Mouse (Mus musculus) adipose tissue, adult 10 weeks (tissue): Measurements from ENCODE around the gene D2hgdh. TPM values are rescaled to one million over a fixed set of nuclear protein-coding genes. Genes with fewer than 3 reads are reported as not detected.

Experiments used
- polyA plus RNA-seq: library from polyadenylated mRNA; stranded (reverse); fragments of 350-450 nt; fragmentation: Illumina TruSeq; extraction: RNeasy Lipid Tissue Mini Kit (QIAGEN cat#74804); gene quantifications from one replicate; pipeline ENCODE4 v1.2.3, GENCODE M21; 2014; ENCODE audit warnings: low read depth, low replicate concordance

D2hgdh gene
- polyA plus RNA-seq, result 19.6 TPM

DNA sequence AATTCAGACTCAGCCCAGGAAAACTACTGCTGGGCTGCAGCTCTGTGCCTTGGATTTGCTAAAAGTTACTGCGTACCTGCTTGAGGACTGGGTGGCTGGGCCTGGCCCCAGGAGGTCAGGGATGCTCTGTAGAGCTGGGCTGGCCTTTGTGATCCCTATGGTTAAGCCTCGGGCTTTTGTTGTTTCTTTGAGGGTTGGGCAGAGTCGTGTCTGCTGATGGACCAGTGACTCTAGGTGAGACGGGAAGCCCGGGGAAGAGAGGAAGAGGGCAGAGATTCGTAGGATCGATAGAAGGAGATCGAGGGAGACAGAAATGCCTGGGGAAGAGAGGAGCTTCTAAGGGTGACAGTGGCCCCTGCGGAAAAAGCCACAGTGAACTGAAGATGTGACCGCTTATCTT lies at the start of gene D2hgdh:
TSS of gene D2hgdh (plus strand) at position 301 of the 400 bp plus-strand sequence.

DNA sequence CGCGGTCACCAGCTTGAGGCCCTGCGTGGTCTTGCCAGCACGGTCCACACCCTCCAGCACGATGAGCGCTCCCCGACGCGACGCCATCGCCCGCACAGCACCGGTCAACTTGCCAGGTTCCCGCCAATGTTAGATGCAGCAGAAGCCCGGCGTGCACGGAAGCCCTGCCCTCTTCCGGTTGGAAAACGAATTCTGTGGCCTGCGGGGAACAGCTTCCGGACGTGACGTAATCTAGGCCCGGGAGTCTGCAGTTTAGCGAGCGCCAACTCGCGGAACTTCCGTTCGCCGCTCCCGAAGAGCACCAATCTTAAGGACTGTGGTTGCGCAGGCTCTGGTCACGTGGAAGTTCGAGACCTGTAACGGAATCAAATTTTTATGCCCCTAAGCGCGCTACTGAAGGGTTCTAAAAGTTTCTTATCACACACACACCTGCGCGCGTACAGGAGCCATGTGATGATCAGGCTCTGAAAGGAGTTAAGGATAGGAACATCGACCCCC lies 22.9 kb upstream of the D2hgdh start, which contains the start of gene Dtymk:
TSS of gene Dtymk (minus strand) at position 194 of the 498 bp plus-strand sequence.

DNA sequence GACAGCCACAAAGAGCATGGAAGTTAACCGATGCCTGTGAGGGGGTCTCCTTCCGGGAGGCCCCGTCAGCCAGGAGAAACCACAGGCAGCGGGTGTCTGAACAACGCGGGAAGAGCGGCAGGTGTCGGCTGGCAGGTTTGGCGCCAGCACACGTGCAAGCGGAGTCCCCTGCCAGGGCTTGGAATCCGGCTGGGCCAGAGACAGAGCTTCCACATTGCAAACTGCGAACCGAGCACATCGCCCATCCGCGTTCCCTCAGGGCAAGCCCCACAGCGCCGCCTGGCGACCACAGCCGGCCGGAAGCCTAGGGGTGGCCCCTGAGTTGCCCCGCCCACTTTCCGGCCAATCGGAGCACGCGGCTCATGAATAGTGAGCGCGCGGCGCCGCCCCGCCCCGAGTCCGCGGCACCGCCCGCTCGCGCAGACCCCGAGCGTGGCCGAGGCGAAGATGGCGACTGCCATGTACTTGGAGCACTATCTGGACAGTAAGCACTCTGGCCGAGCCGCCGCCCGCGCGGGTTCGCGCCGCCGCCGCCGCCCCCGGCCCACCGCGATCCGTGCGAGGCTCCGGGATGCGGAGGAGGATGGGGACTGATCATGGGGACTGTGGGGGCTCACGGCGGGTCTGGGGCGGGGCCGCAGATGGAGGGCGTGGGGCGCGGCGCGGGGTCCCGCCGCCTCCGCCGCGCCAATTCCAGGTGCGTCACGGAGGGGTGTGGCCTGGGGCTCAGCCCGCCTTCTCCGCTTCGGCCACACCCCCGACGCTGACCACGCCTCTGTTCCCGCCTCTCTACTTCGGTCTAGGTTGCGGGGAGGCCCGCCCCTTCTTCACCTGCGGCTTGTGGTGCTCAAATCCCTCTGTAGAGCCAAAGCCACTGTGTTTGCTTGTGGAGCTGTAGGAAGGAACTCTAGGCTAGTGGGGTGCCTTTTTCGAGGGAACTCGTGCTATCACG lies 20.9 kb upstream of the D2hgdh start, which contains the start of gene Ing5:
TSS of gene Ing5 (plus strand) at position 410 of the 952 bp plus-strand sequence.

DNA sequence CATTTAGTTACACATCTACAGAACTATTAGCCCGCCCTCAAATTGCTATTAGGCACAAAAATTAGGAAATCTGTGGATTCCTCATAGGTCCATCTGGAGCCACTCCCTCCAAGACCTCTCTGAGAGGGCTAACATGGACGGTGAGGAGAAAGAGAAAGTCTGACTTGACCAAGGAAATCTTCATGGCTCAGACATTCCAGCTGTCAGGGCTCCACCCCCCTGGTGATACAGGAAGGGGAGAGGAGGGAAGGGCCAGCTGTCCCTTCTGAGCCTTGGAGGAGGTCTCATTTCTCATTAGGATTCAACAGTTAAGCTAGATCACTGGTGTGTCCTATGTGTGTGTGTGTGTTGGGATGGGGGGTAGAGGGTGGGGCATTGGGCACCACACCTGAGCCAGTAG lies 36.3 kb downstream of the D2hgdh start, which contains the start of gene Gal3st2:
TSS of gene Gal3st2 (plus strand) at position 259 of the 400 bp plus-strand sequence.

Other genes with a start within 250 kb of the D2hgdh start
- gene Stk25, start 166.2 kb upstream of the D2hgdh start, polyA plus RNA-seq, result 111 TPM
- 18.8 TPM for gene Bok, start 139.2 kb upstream of the D2hgdh start, polyA plus RNA-seq
- 40.2 TPM for gene Atg4b, start 73.4 kb upstream of the D2hgdh start, polyA plus RNA-seq
- 30.5 TPM for gene Thap4, start 70.0 kb upstream of the D2hgdh start, polyA plus RNA-seq
- gene Dtymk, start 23.0 kb upstream of the D2hgdh start, polyA plus RNA-seq, result 58.9 TPM
- gene Ing5, start 20.9 kb upstream of the D2hgdh start, polyA plus RNA-seq, result 12.4 TPM
- gene Gal3st2, start 36.4 kb downstream of the D2hgdh start, polyA plus RNA-seq, result 0.66 TPM
- gene Gal3st2b, start 93.4 kb downstream of the D2hgdh start, polyA plus RNA-seq, result 0.30 TPM
- gene Gal3st2c, start 165.6 kb downstream of the D2hgdh start, polyA plus RNA-seq, result not detected
- not detected for gene Neu4, start 195.5 kb downstream of the D2hgdh start, polyA plus RNA-seq
- gene Pdcd1, start 227.6 kb downstream of the D2hgdh start, polyA plus RNA-seq, result not detected